Mouse (Mus musculus) liver, adult 2 months (tissue): ENCODE data around the gene Enthd1. TPM values are rescaled to one million over a fixed set of nuclear protein-coding genes. Genes with fewer than 3 reads are reported as not detected.

Source experiments
- DNase-seq: peaks from one replicate; pipeline ENCODE4 v3.0.0-alpha.2; 2011; ENCODE audit warnings: low read depth, low spot score; ENCODE audit errors: extremely low read depth
- H3K27ac ChIP-seq: fragments of 200-500 bp; replicated peaks from 2 replicates; pipeline ENCODE4 v1.5.1; 2012; ENCODE audit warnings: low read depth, mild to moderate bottlenecking, control low read depth, inconsistent platforms, low read length; ENCODE audit not compliant: insufficient read depth
- H3K27me3 ChIP-seq: fragments of 200-500 bp; 2 replicates; pipeline ENCODE4 v1.6.1; 2012; ENCODE audit warnings: mild to moderate bottlenecking, moderate library complexity, low read length, inconsistent platforms; ENCODE audit not compliant: control insufficient read depth, insufficient read depth
- H3K36me3 ChIP-seq: fragments of 200-500 bp; 2 replicates; pipeline ENCODE4 v1.6.1; 2012; ENCODE audit warnings: low read length, inconsistent platforms; ENCODE audit not compliant: control insufficient read depth, insufficient read depth
- H3K4me1 ChIP-seq: fragments of 200-500 bp; 2 replicates; pipeline ENCODE4 v1.6.1; 2011; ENCODE audit warnings: low read length; ENCODE audit not compliant: control insufficient read depth, insufficient read depth
- H3K4me3 ChIP-seq: fragments of 200-500 bp; 2 replicates; pipeline ENCODE4 v1.5.1; 2011; ENCODE audit warnings: low read depth, mild to moderate bottlenecking, control low read depth, low read length, moderate library complexity; ENCODE audit not compliant: insufficient read depth
- H3K79me2 ChIP-seq: fragments of 200-500 bp; 2 replicates; pipeline ENCODE4 v1.6.1; 2012; ENCODE audit warnings: inconsistent platforms, mild to moderate bottlenecking, low read length, moderate library complexity; ENCODE audit not compliant: control insufficient read depth, insufficient read depth
- H3K9ac ChIP-seq: fragments of 200-500 bp; 2 replicates; pipeline ENCODE4 v1.6.1; 2012; ENCODE audit warnings: low read depth, mild to moderate bottlenecking, control low read depth, inconsistent platforms, low read length
- CTCF ChIP-seq: fragments of 200-500 bp; IDR thresholded peaks from 2 replicates; pipeline ENCODE4 v1.5.1; 2011; ENCODE audit warnings: low read depth, low read length, control low read depth
- POLR2A ChIP-seq: fragments of 200-500 bp; IDR thresholded peaks from 2 replicates; pipeline ENCODE4 v1.6.1; 2011; ENCODE audit warnings: low read length, control low read depth; ENCODE audit not compliant: insufficient read depth; ENCODE audit errors: extremely low read depth
- WGBS: fragments of 180-500 bp; shearing (Covaris S2); methylation state at CpG from one replicate; pipeline ENCODE4 v1.1.7; 2018; 5-methylcytosine and 5-hydroxymethylcytosine counted together
- polyA plus RNA-seq: library from polyadenylated mRNA; depleted of rRNA; stranded (reverse); fragments of >200 nt; gene quantifications from 2 replicates; pipeline ENCODE4 v1.2.3, GENCODE M21; 2012
- total RNA-seq: library from RNA; depleted of rRNA; stranded (reverse); fragments of >200 nt; gene quantifications from 2 replicates; pipeline ENCODE4 v1.2.3, GENCODE M21; 2014

Gene Enthd1
- total and polyA plus RNA-seq, 2 experiments, result not detected

- 80% methylated on average over 7 of the region's 7 CpGs for WGBS
- Histone ChIP-seq H3K4me1 (no peaks in the 10 kb centered on the region), H3K27ac (no peak overlapping the region)
Measured at GRCm38 (mm10) chr15:80538671-80539340, 26.1 kb downstream of the Enthd1 start.

GRCm38 (mm10) chr15:80538075-80538474 lies 26.9 kb downstream of the Enthd1 start:
- no peak for DNase-seq
- Histone ChIP-seq H3K27me3 (no peaks in the 10 kb centered on the region), H3K4me3 (no peak overlapping the region), H3K36me3 (no peaks in the 10 kb centered on the region), H3K9ac (no peak overlapping the region), H3K79me2 (no peaks in the 10 kb centered on the region), H3K27ac (no peak overlapping the region), H3K4me1 (no peaks in the 10 kb centered on the region)
- TF ChIP-seq CTCF (no peak), POLR2A (no peak)
- WGBS, result 85% methylated on average over 2 of the region's 2 CpGs

More at GRCm38 (mm10) chr15:80538671-80539340, 26.1 kb downstream of the Enthd1 start:
- Histone ChIP-seq H3K27me3 (no peaks in the 10 kb centered on the region), H3K36me3 (no peaks in the 10 kb centered on the region), H3K79me2 (no peaks in the 10 kb centered on the region), H3K9ac (no peak overlapping the region), H3K4me3 (no peak overlapping the region)
- no peak for DNase-seq
- TF ChIP-seq CTCF (no peak), POLR2A (no peak)

GRCm38 (mm10) chr15:80536051-80536450 lies 28.9 kb downstream of the Enthd1 start:
- Histone ChIP-seq H3K4me1 (no peaks in the 10 kb centered on the region), H3K27ac (no peak overlapping the region), H3K36me3 (no peaks in the 10 kb centered on the region), H3K4me3 (no peak overlapping the region), H3K9ac (no peak overlapping the region), H3K79me2 (no peaks in the 10 kb centered on the region), H3K27me3 (no peaks in the 10 kb centered on the region)
- no peak for TF ChIP-seq CTCF
- no peak for TF ChIP-seq POLR2A
- WGBS, result 78% methylated on average over 2 of the region's 2 CpGs
- DNase-seq, result no peak

- Histone ChIP-seq H3K9ac (no peak overlapping the region), H3K4me3 (no peak overlapping the region), H3K79me2 (no peaks in the 10 kb centered on the region), H3K27me3 (no peaks in the 10 kb centered on the region), H3K4me1 (no peaks in the 10 kb centered on the region), H3K27ac (no peak overlapping the region), H3K36me3 (no peaks in the 10 kb centered on the region)
- 66% methylated on average over 6 of the region's 6 CpGs for WGBS
- DNase-seq, result no peak
- no peak for TF ChIP-seq CTCF
- TF ChIP-seq POLR2A, result no peak
Measured at GRCm38 (mm10) chr15:80533274-80533673, 31.7 kb downstream of the Enthd1 start.

DNA sequence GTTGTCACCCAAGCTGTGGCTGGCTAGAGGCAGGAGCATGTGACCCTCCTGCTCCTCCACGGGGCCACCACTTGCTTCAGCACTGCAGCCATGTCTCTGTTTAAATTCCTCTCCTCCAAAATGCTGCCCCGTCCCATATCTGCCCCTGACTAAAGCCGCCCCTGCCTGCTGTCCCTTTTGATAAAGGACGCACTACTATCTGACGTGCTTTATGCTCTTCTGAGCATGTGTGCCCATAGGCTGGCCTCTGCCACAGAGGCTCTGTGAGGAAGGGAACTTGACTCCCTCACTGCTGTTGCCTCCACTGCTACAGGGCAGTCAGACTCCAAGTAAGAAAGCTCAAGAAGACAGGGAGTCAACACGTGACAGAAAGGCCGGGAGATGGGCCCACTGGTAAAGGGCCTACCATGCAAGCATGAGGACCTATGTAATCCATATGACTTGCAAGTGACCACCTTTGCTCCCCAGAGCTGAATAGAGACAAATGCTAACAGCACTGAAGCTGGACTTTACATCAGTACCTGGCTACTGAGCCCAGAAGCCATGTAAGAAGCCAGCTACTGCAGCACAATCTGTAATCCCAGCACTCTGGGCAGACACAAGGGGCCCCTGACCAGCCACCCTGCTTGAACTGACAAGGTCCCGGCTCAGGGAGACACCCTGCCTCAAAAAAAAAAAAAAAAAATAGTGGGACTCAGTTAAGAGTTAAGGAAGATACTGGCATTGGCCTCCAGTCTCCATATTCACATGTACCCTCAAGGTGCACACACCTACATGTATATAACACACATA lies 32.5 kb downstream of the Enthd1 start:
- no peak for DNase-seq
- Histone ChIP-seq H3K79me2 (no peaks in the 10 kb centered on the region), H3K36me3 (no peaks in the 10 kb centered on the region), H3K27me3 (no peaks in the 10 kb centered on the region), H3K9ac (no peak overlapping the region), H3K27ac (no peak overlapping the region), H3K4me1 (no peaks in the 10 kb centered on the region), H3K4me3 (no peak overlapping the region)
- TF ChIP-seq CTCF (no peak), POLR2A (no peak)
- 87% methylated on average over 8 of the region's 8 CpGs for WGBS

- TF ChIP-seq CTCF, result no peak
- no peak for TF ChIP-seq POLR2A
- Histone ChIP-seq H3K27me3 (no peaks in the 10 kb centered on the region), H3K27ac (no peak overlapping the region), H3K79me2 (no peaks in the 10 kb centered on the region), H3K36me3 (no peaks in the 10 kb centered on the region), H3K9ac (no peak overlapping the region), H3K4me1 (no peaks in the 10 kb centered on the region), H3K4me3 (no peak overlapping the region)
- 74% methylated on average over 9 of the region's 9 CpGs for WGBS
- DNase-seq, result no peak
Measured at GRCm38 (mm10) chr15:80531026-80531425, 33.9 kb downstream of the Enthd1 start.
